Mouse (Mus musculus): ENCODE data around the gene P2ry6.

P2ry6 gene

GRCm38 (mm10) chr7:100984452-100985395 lies 10.3 kb upstream of the P2ry6 start:
- peak; percentile 68 for DNase-seq

- no peak for DNase-seq
Measured at GRCm38 (mm10) chr7:100979175-100979574, 4.7 kb upstream of the P2ry6 start.

- DNase-seq: no peak
Measured at GRCm38 (mm10) chr7:100978171-100978570, 3.7 kb upstream of the P2ry6 start.

GRCm38 (mm10) chr7:100972875-100973274 lies 1.6 kb downstream of the P2ry6 start:
- DNase-seq: no peak

- no peak for DNase-seq
Measured at GRCm38 (mm10) chr7:100968874-100969659, 5.4 kb downstream of the P2ry6 start.

- DNase-seq: no peak
Measured at GRCm38 (mm10) chr7:100968376-100968775, 6.1 kb downstream of the P2ry6 start.

- no peak for DNase-seq
Measured at GRCm38 (mm10) chr7:100967850-100968249, 6.6 kb downstream of the P2ry6 start.

- DNase-seq: no peak
Measured at GRCm38 (mm10) chr7:100966014-100966413, 8.4 kb downstream of the P2ry6 start.

GRCm38 (mm10) chr7:100965079-100965478 lies 9.4 kb downstream of the P2ry6 start:
- DNase-seq: peak; percentile 67

- DNase-seq: no peak
Measured at GRCm38 (mm10) chr7:100964242-100964641, 10.2 kb downstream of the P2ry6 start.

- no peak for DNase-seq
Measured at GRCm38 (mm10) chr7:100963381-100963780, 11.1 kb downstream of the P2ry6 start.

- DNase-seq: no peak
Measured at GRCm38 (mm10) chr7:100961146-100961545, 13.3 kb downstream of the P2ry6 start.

- no peak for DNase-seq
Measured at GRCm38 (mm10) chr7:100960462-100960861, 14.0 kb downstream of the P2ry6 start.

GRCm38 (mm10) chr7:100958426-100958825 lies 16.0 kb downstream of the P2ry6 start:
- DNase-seq: no peak

- no peak for DNase-seq
Measured at GRCm38 (mm10) chr7:100952686-100953085, 21.8 kb downstream of the P2ry6 start.

- DNase-seq: no peak
Measured at GRCm38 (mm10) chr7:100951903-100952302, 22.5 kb downstream of the P2ry6 start.

- no peak for DNase-seq
Measured at GRCm38 (mm10) chr7:100950481-100951010, 23.9 kb downstream of the P2ry6 start.

GRCm38 (mm10) chr7:100950031-100950430 lies 24.4 kb downstream of the P2ry6 start:
- DNase-seq: no peak

GRCm38 (mm10) chr7:100944738-100945137 lies 29.7 kb downstream of the P2ry6 start:
- no peak for DNase-seq

GRCm38 (mm10) chr7:100944306-100944705 lies 30.1 kb downstream of the P2ry6 start:
- no peak for DNase-seq

- peak; percentile 80 for DNase-seq
Measured at GRCm38 (mm10) chr7:100942789-100943615, 31.4 kb downstream of the P2ry6 start.

- DNase-seq: no peak
Measured at GRCm38 (mm10) chr7:100941169-100941568, 33.3 kb downstream of the P2ry6 start.

- DNase-seq: no peak
Measured at GRCm38 (mm10) chr7:100938106-100938505, 36.3 kb downstream of the P2ry6 start.
